8 mouse cellular contexts compared by ENCODE assay signal in the genomic region with DNA sequence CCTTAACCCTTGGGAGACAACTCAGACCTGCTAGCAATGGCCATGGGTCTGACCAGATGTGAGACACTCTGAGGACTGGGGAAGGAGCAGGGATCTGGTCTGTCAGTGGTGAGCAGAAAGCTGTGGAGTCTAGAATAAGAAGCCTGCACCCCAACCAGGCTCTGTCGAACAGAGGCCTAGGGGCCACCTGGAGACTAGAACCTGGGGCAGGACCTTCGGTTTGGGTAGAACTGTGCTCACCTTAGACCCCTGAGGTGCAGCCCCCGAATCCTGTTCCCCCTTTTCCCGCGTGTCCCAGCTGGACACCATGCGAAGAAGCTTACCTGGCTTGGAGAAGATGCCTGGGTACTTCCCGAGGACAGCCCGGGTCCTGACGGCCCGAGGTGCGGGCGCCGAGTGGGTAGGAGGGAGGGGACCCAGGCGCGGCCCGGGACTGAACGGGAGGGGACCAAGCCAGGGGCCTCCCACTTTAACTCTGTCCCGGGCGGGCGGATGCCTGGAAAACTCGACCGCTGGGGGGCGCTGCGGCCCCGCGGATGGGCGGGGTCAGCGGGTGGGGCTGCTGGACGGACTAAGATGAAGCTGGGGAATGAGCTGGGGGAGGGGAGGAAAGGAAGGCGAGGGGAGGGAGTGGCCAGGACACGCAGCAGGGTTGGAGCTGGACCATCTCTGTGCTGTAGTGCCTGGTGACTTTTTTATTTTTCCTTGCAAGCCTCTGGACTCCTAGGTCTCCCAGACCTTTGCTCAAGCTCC. TPM values are rescaled to one million over a fixed set of nuclear protein-coding genes. Genes with fewer than 3 reads are reported as not detected.
DNase-seq lines count a peak whose midpoint lies in the region; ATAC-seq and TF ChIP-seq lines count a peak whose summit lies in the region.

A gene (minus strand): TSS at position 703 of the 753 bp plus-strand sequence.

- no peak for ATAC-seq in CD4-positive, CD25-positive, alpha-beta regulatory T cell, adult 4 months
- ATAC-seq in embryonic facial prominence, embryonic 11.5 days (replicated peaks; ENCODE audit: insufficient number of reproducible peaks, low FRiP score, low TSS enrichment, low read depth): peak; percentile 95
- peak; percentile 93 for ATAC-seq in limb, embryonic 12.5 days (ENCODE audit: insufficient number of reproducible peaks, insufficient read depth, low FRiP score, low TSS enrichment, low read depth)
- peak; percentile 54 for ATAC-seq in midbrain, postnatal 0 days (ENCODE audit: low FRiP score)
- peak; percentile 95 for ATAC-seq in stomach, embryonic 16.5 days (ENCODE audit: insufficient read depth, low FRiP score)

- H3K9me3 ChIP-seq in embryonic facial prominence, embryonic 11.5 days (replicated peaks; ENCODE audit: control insufficient read depth, low read length): no peaks in the 10 kb centered on the region
- H3K9me3 ChIP-seq in limb, embryonic 12.5 days: no peaks in the 10 kb centered on the region
- H3K9me3 ChIP-seq in midbrain, postnatal 0 days (ENCODE audit: low read length): no peaks in the 10 kb centered on the region
- H3K9me3 ChIP-seq in stomach, embryonic 16.5 days (replicated peaks; ENCODE audit: control insufficient read depth, low read length): no peaks in the 10 kb centered on the region

- peak within 1 kb of the TSS; percentile 67 for H3K9ac ChIP-seq in embryonic facial prominence, embryonic 11.5 days (replicated peaks; ENCODE audit: low read length)
- peak within 1 kb of the TSS; percentile 79 for H3K9ac ChIP-seq in heart, adult 2 months (ENCODE audit: low read depth, low read length)
- H3K9ac ChIP-seq in limb, embryonic 12.5 days (replicated peaks): peak within 1 kb of the TSS; percentile 79
- H3K9ac ChIP-seq in midbrain, postnatal 0 days (replicated peaks; ENCODE audit: low read length, poor library complexity, severe bottlenecking): no peak within 1 kb of the TSS
- H3K9ac ChIP-seq in stomach, embryonic 16.5 days (ENCODE audit: low read length): peak within 1 kb of the TSS; percentile 88

- H3K4me3 ChIP-seq in embryonic facial prominence, embryonic 11.5 days (ENCODE audit: low read depth, low read length): peak within 1 kb of the TSS; percentile 41
- peak within 1 kb of the TSS; percentile 52 for H3K4me3 ChIP-seq in heart, adult 2 months
- H3K4me3 ChIP-seq in limb, embryonic 12.5 days (replicated peaks): peak within 1 kb of the TSS; percentile 55
- H3K4me3 ChIP-seq in midbrain, postnatal 0 days (ENCODE audit: low read depth, low read length): peak within 1 kb of the TSS; percentile 30
- peak within 1 kb of the TSS; percentile 67 for H3K4me3 ChIP-seq in stomach, embryonic 16.5 days (replicated peaks; ENCODE audit: low read length)

- H3K27me3 ChIP-seq in embryonic facial prominence, embryonic 11.5 days (ENCODE audit: control insufficient read depth, insufficient read depth, low read length): no peaks in the 10 kb centered on the region
- H3K27me3 ChIP-seq in heart, adult 2 months (ENCODE audit: control insufficient read depth, insufficient read depth, low read length): no peaks in the 10 kb centered on the region
- no peaks in the 10 kb centered on the region; the same call in 1 of the 2 replicates for H3K27me3 ChIP-seq in limb, embryonic 12.5 days
- no peaks in the 10 kb centered on the region; the same call in 1 of the 2 replicates for H3K27me3 ChIP-seq in midbrain, postnatal 0 days (ENCODE audit: insufficient read depth, low read length)
- no peaks in the 10 kb centered on the region for H3K27me3 ChIP-seq in stomach, embryonic 16.5 days (ENCODE audit: control insufficient read depth, insufficient read depth, low read length)

- intact Hi-C loops in heart, adult 2 months (cut with DNase I): loop anchor here (2.0 kb wide), 1 partner anchor 112 kb away; no protein-coding TSS in a partner anchor

- peak; percentile 77 for TF ChIP-seq CTCF in heart, adult 2 months (IDR thresholded peaks at IDR 0.05)
- peak; percentile 72 for TF ChIP-seq CTCF in midbrain, postnatal 0 days (IDR thresholded peaks at IDR 0.05)

- DNase-seq in CD4-positive, CD25-positive, alpha-beta regulatory T cell, adult 2 months (ENCODE audit: low read depth, low spot score): peak; percentile 27
- peak; percentile 94 for DNase-seq in embryonic facial prominence, embryonic 11.5 days (ENCODE audit: low spot score)
- peak; percentile 92 to 96 for DNase-seq in heart, adult 2 months
- peak; percentile 62 to 68 for DNase-seq in kidney, adult 8-10 months
- peak; percentile 73 for DNase-seq in midbrain, postnatal 0 days (ENCODE audit: low spot score)

- H3K36me3 ChIP-seq in embryonic facial prominence, embryonic 11.5 days (replicated peaks; ENCODE audit: control insufficient read depth, insufficient read depth, low read depth, low read length): no peaks in the 10 kb centered on the region
- H3K36me3 ChIP-seq in heart, adult 2 months (ENCODE audit: control insufficient read depth, insufficient read depth, low read length): no peaks in the 10 kb centered on the region
- H3K36me3 ChIP-seq in limb, embryonic 12.5 days: no peaks in the 10 kb centered on the region
- H3K36me3 ChIP-seq in midbrain, postnatal 0 days (ENCODE audit: insufficient read depth, low read length): no peaks in the 10 kb centered on the region
- no peaks in the 10 kb centered on the region for H3K36me3 ChIP-seq in stomach, embryonic 16.5 days (ENCODE audit: control insufficient read depth, insufficient read depth, low read length)

- no peaks in the 10 kb centered on the region for H3K79me2 ChIP-seq in heart, adult 2 months (replicated peaks; ENCODE audit: control insufficient read depth, insufficient read depth, low read length)

- H3K27ac ChIP-seq in embryonic facial prominence, embryonic 11.5 days (replicated peaks; ENCODE audit: low read depth, low read length): no peak within 1 kb of the TSS; the same call in 1 of the 2 replicates
- peak within 1 kb of the TSS; percentile 86 for H3K27ac ChIP-seq in heart, adult 2 months
- H3K27ac ChIP-seq in limb, embryonic 12.5 days: peak within 1 kb of the TSS; percentile 64; the same call in 1 of the 2 replicates
- no peak within 1 kb of the TSS for H3K27ac ChIP-seq in midbrain, postnatal 0 days (ENCODE audit: low read depth, low read length)
- H3K27ac ChIP-seq in stomach, embryonic 16.5 days (ENCODE audit: low read length): peak within 1 kb of the TSS; percentile 90

- peak; percentile 59 for TF ChIP-seq POLR2A in heart, adult 2 months (IDR thresholded peaks at IDR 0.05; ENCODE audit: insufficient read depth, low read depth, low read length)

- 2% methylated on average over 25 of the region's 31 CpGs for WGBS in embryonic facial prominence, embryonic 11.5 days
- 5% methylated on average over 23 of the region's 31 CpGs for WGBS in heart, adult 2 months
- 3% methylated on average over 28 of the region's 31 CpGs for WGBS in limb, embryonic 12.5 days
- 2% methylated on average over 30 of the region's 31 CpGs for WGBS in midbrain, postnatal 0 days
- 2% methylated on average over 31 of the region's 31 CpGs for WGBS in stomach, embryonic 16.5 days

- TF ChIP-seq EP300 in heart, adult 2 months (IDR thresholded peaks at IDR 0.05; ENCODE audit: insufficient read depth, low read depth, low read length): no peak

- no peaks in the 10 kb centered on the region for H3K4me1 ChIP-seq in embryonic facial prominence, embryonic 11.5 days (ENCODE audit: control insufficient read depth, insufficient read depth, low read length)
- H3K4me1 ChIP-seq in heart, adult 2 months (ENCODE audit: control insufficient read depth, insufficient read depth, low read length): no peaks in the 10 kb centered on the region
- H3K4me1 ChIP-seq in limb, embryonic 12.5 days (replicated peaks): peaks cover 25% of the 10 kb centered on the region
- H3K4me1 ChIP-seq in midbrain, postnatal 0 days (ENCODE audit: insufficient read depth, low read length): no peaks in the 10 kb centered on the region
- peaks cover 15% of the 10 kb centered on the region for H3K4me1 ChIP-seq in stomach, embryonic 16.5 days (ENCODE audit: control insufficient read depth, insufficient read depth, low read length)

- peak within 1 kb of the TSS; percentile 66 for H3K4me2 ChIP-seq in embryonic facial prominence, embryonic 11.5 days (ENCODE audit: low read depth, low read length)
- H3K4me2 ChIP-seq in limb, embryonic 12.5 days: peak within 1 kb of the TSS; percentile 67
- H3K4me2 ChIP-seq in midbrain, postnatal 0 days (ENCODE audit: low read depth, low read length, poor library complexity, severe bottlenecking): peak within 1 kb of the TSS; percentile 54
- peak within 1 kb of the TSS; percentile 71 for H3K4me2 ChIP-seq in stomach, embryonic 16.5 days (ENCODE audit: low read depth, low read length)

RNA-seq across cellular contexts. Expression of the gene that starts here (rescaled TPM):
- not detected for polyA plus RNA-seq in CD4-positive, CD25-positive, alpha-beta regulatory T cell, adult 4 months (2017; shearing (Covaris generic))
- polyA plus RNA-seq in embryonic facial prominence, embryonic 11.5 days (2014; fragmentation: Nextera tagmentation; extraction: Ambion mirVana): 14.0 and 15.6 TPM in 2 replicates
- 10 to 100 TPM; 36.0 to 65.5 TPM for total RNA-seq in heart, adult 2 months (2021)
- 70.2 and 89.7 TPM in 2 replicates for polyA plus RNA-seq in heart, adult 2 months (2012; rRNA removed)
- polyA plus RNA-seq in limb, embryonic 12.5 days (2016; fragmentation: Nextera tagmentation; extraction: Ambion mirVana): 47.6 and 54.7 TPM in 2 replicates
- 31.5 and 32.6 TPM in 2 replicates for total RNA-seq in midbrain, postnatal 0 days (2014; rRNA removed)
- polyA plus RNA-seq in midbrain, postnatal 0 days (2015; fragmentation: Nextera tagmentation; extraction: Ambion mirVana): 18.4 and 19.1 TPM in 2 replicates
- 263 and 287 TPM in 2 replicates for polyA plus RNA-seq in stomach, embryonic 16.5 days (2015; fragmentation: Nextera tagmentation; extraction: Ambion mirVana)

Comparison
In these comparisons a context has a peak if more than half of its experiments do, and no peak if none do; other contexts are left out.
1. RNA of the gene that starts here (polyA plus RNA-seq): 263 to 287 TPM in stomach, embryonic 16.5 days, 70.2 to 89.7 TPM in heart, adult 2 months, 47.6 to 54.7 TPM in limb, embryonic 12.5 days, 18.4 to 19.1 TPM in midbrain, postnatal 0 days and 14.0 to 15.6 TPM in embryonic facial prominence, embryonic 11.5 days; not detected in CD4-positive, CD25-positive, alpha-beta regulatory T cell, adult 4 months; every median in the first group is over 10 times any median in the second.
2. DNase-seq: peak in every context shown above with its lines; median percentile 94 in embryonic facial prominence, embryonic 11.5 days; 94 in heart, adult 2 months; 73 in midbrain, postnatal 0 days; 65 in kidney, adult 8-10 months; 27 in CD4-positive, CD25-positive, alpha-beta regulatory T cell, adult 2 months.
3. H3K27ac ChIP-seq: peak in heart, adult 2 months (single experiment), limb, embryonic 12.5 days (single experiment) and stomach, embryonic 16.5 days (single experiment); none in embryonic facial prominence, embryonic 11.5 days (single experiment) and midbrain, postnatal 0 days (single experiment).
4. Peak in every context shown above with its lines, with median percentiles within 50 percentile points of each other: H3K4me2 ChIP-seq and H3K4me3 ChIP-seq.